Mouse (Mus musculus) intestine, embryonic 15.5 days (tissue): Measurements from ENCODE around the gene Osmr. TPM values are rescaled to one million over a fixed set of nuclear protein-coding genes. Genes with fewer than 3 reads are reported as not detected.
A peak's percentile ranks its signal among the peaks of the same experiment; 100 is the strongest.

ENCODE experiments used
- ATAC-seq: fragments of 200-750 bp; cut with Nextera tagmentation; 2 replicates; pipeline ENCODE4 v1.8.0; 2017; ENCODE audit warnings: moderate TSS enrichment, moderate library complexity
- H3K27ac ChIP-seq: fragments of 300-500 bp; sonication (generic); 2 replicates; pipeline ENCODE4 v1.5.1; 2015; ENCODE audit warnings: mild to moderate bottlenecking, inconsistent platforms
- H3K27me3 ChIP-seq: fragments of 300-500 bp; sonication (generic); replicated peaks from 2 replicates; pipeline ENCODE4 v1.6.1; 2015; ENCODE audit warnings: inconsistent platforms
- H3K36me3 ChIP-seq: fragments of 300-500 bp; sonication (generic); 2 replicates; pipeline ENCODE4 v1.6.1; 2015; ENCODE audit warnings: inconsistent platforms
- H3K4me1 ChIP-seq: fragments of 300-500 bp; sonication (generic); replicated peaks from 2 replicates; pipeline ENCODE4 v1.6.1; 2015; ENCODE audit warnings: inconsistent platforms
- H3K4me2 ChIP-seq: fragments of 300-500 bp; sonication (generic); replicated peaks from 2 replicates; pipeline ENCODE4 v1.6.1; 2015; ENCODE audit warnings: mild to moderate bottlenecking, inconsistent platforms
- H3K4me3 ChIP-seq: fragments of 300-500 bp; sonication (generic); replicated peaks from 2 replicates; pipeline ENCODE4 v1.5.1; 2015; ENCODE audit warnings: inconsistent platforms
- H3K9ac ChIP-seq: fragments of 300-500 bp; sonication (generic); 2 replicates; pipeline ENCODE4 v1.6.1; 2015; ENCODE audit warnings: inconsistent platforms
- H3K9me3 ChIP-seq: fragments of 300-500 bp; sonication (generic); 2 replicates; pipeline ENCODE4 v1.6.1; 2016; ENCODE audit warnings: inconsistent platforms
- whole genome bisulfite sequencing: fragments of 180-500 bp; shearing (Covaris S2); methylation state at CpG from one replicate; pipeline ENCODE4 v1.1.7; 2015; 5-methylcytosine and 5-hydroxymethylcytosine counted together
- polyA plus RNA-seq: library from polyadenylated mRNA; unstranded; fragments of >200 nt; fragmentation: Nextera tagmentation; extraction: Ambion mirVana; gene quantifications from 2 replicates; pipeline ENCODE4 v1.2.1, GENCODE M21; 2015

Gene Osmr
- polyA plus RNA-seq, 1 experiment from 2014 or later, result 1.6 TPM

- no peak overlapping the region for H3K9ac ChIP-seq
- no peak overlapping the region for H3K4me3 ChIP-seq
- 62% methylated on average over 5 of the region's 5 CpGs for WGBS
- H3K9me3 ChIP-seq, result no peaks in the 10 kb centered on the region
- H3K4me1 ChIP-seq, result no peaks in the 10 kb centered on the region
- H3K27ac ChIP-seq, result no peak overlapping the region
- no peak overlapping the region for H3K4me2 ChIP-seq
- no peaks in the 10 kb centered on the region for H3K36me3 ChIP-seq
- ATAC-seq, result no peak
- H3K27me3 ChIP-seq, result no peaks in the 10 kb centered on the region
These were observed 9.0 kb upstream of the Osmr start for GRCm38 (mm10) chr15:6883816-6884215.

GRCm38 (mm10) chr15:6883091-6883490 is 8.3 kb upstream of the Osmr start:
- no peak overlapping the region for H3K9ac ChIP-seq
- no peak overlapping the region for H3K27ac ChIP-seq
- no peaks in the 10 kb centered on the region for H3K9me3 ChIP-seq
- 66% methylated on average over 4 of the region's 4 CpGs for WGBS
- no peaks in the 10 kb centered on the region for H3K36me3 ChIP-seq
- H3K4me3 ChIP-seq, result no peak overlapping the region
- H3K27me3 ChIP-seq, result no peaks in the 10 kb centered on the region
- ATAC-seq, result peak; percentile 3; the same call in 1 of the 2 replicates
- no peak overlapping the region for H3K4me2 ChIP-seq
- no peaks in the 10 kb centered on the region for H3K4me1 ChIP-seq

GRCm38 (mm10) chr15:6882180-6882579 is 7.4 kb upstream of the Osmr start:
- Histone ChIP-seq H3K4me3 (no peak overlapping the region), H3K27me3 (no peaks in the 10 kb centered on the region), H3K4me2 (no peak overlapping the region), H3K27ac (no peak overlapping the region), H3K36me3 (no peaks in the 10 kb centered on the region), H3K9ac (no peak overlapping the region), H3K9me3 (no peaks in the 10 kb centered on the region), H3K4me1 (no peaks in the 10 kb centered on the region)
- WGBS, result 32% methylated on average over 7 of the region's 7 CpGs
- no peak for ATAC-seq

- WGBS, result 88% methylated on average over 9 of the region's 9 CpGs
- Histone ChIP-seq H3K36me3 (no peaks in the 10 kb centered on the region), H3K4me3 (no peak overlapping the region), H3K4me2 (no peak overlapping the region), H3K27me3 (no peaks in the 10 kb centered on the region), H3K27ac (no peak overlapping the region), H3K9me3 (no peaks in the 10 kb centered on the region), H3K9ac (no peak overlapping the region), H3K4me1 (no peaks in the 10 kb centered on the region)
- no peak for ATAC-seq
These were observed 6.4 kb upstream of the Osmr start for GRCm38 (mm10) chr15:6881211-6881610.

GRCm38 (mm10) chr15:6873807-6874600 is 765 bp downstream of the Osmr start:
- Histone ChIP-seq H3K9ac (peak overlapping the region; percentile 42), H3K27me3 (no peaks in the 10 kb centered on the region; the same call in 1 of the 2 replicates), H3K36me3 (no peaks in the 10 kb centered on the region), H3K27ac (no peak overlapping the region), H3K4me1 (peaks cover 11% of the 10 kb centered on the region), H3K4me3 (peak overlapping the region; percentile 46), H3K4me2 (peak overlapping the region; percentile 93), H3K9me3 (no peaks in the 10 kb centered on the region)
- ATAC-seq, result peak; percentile 73
- WGBS, result 1% methylated on average over 52 of the region's 52 CpGs

GRCm38 (mm10) chr15:6873154-6873806 is 1.5 kb downstream of the Osmr start:
- H3K36me3 ChIP-seq, result no peaks in the 10 kb centered on the region
- H3K4me3 ChIP-seq, result peak overlapping the region; percentile 46
- peak overlapping the region; percentile 93 for H3K4me2 ChIP-seq
- WGBS, result 41% methylated on average over 17 of the region's 17 CpGs
- H3K4me1 ChIP-seq, result peaks cover 11% of the 10 kb centered on the region
- H3K27ac ChIP-seq, result no peak overlapping the region
- H3K27me3 ChIP-seq, result no peaks in the 10 kb centered on the region; the same call in 1 of the 2 replicates
- peak; percentile 14; the same call in 1 of the 2 replicates for ATAC-seq
- H3K9ac ChIP-seq, result no peak overlapping the region
- no peaks in the 10 kb centered on the region for H3K9me3 ChIP-seq

- Histone ChIP-seq H3K4me3 (no peak overlapping the region), H3K9ac (no peak overlapping the region), H3K4me1 (peaks cover 11% of the 10 kb centered on the region), H3K36me3 (no peaks in the 10 kb centered on the region), H3K9me3 (no peaks in the 10 kb centered on the region), H3K27ac (no peak overlapping the region), H3K4me2 (no peak overlapping the region), H3K27me3 (no peaks in the 10 kb centered on the region; the same call in 1 of the 2 replicates)
- WGBS, result 41% methylated on average over 11 of the region's 11 CpGs
- ATAC-seq, result no peak
These were observed 3.0 kb downstream of the Osmr start for GRCm38 (mm10) chr15:6871621-6872359.

GRCm38 (mm10) chr15:6866888-6867287 is 7.9 kb downstream of the Osmr start:
- no peaks in the 10 kb centered on the region for H3K36me3 ChIP-seq
- WGBS, result 88% methylated on average over 6 of the region's 6 CpGs
- H3K4me1 ChIP-seq, result 0 out of 2 replicates have a peak, but pooled peaks cover 4% of the 10 kb centered on the region
- H3K4me2 ChIP-seq, result no peak overlapping the region
- no peak overlapping the region for H3K9ac ChIP-seq
- H3K27ac ChIP-seq, result no peak overlapping the region
- no peaks in the 10 kb centered on the region for H3K9me3 ChIP-seq
- H3K4me3 ChIP-seq, result no peak overlapping the region
- H3K27me3 ChIP-seq, result no peaks in the 10 kb centered on the region
- no peak for ATAC-seq

GRCm38 (mm10) chr15:6862125-6862524 is 12.6 kb downstream of the Osmr start:
- H3K4me1 ChIP-seq, result peaks cover 4% of the 10 kb centered on the region; the same call in 1 of the 2 replicates
- H3K9me3 ChIP-seq, result no peaks in the 10 kb centered on the region
- H3K27ac ChIP-seq, result 0 out of 2 replicates have a peak overlapping the region, but pooled peaks have one; percentile 32
- H3K27me3 ChIP-seq, result no peaks in the 10 kb centered on the region
- ATAC-seq, result no peak
- H3K4me2 ChIP-seq, result no peak overlapping the region
- no peak overlapping the region for H3K9ac ChIP-seq
- no peaks in the 10 kb centered on the region for H3K36me3 ChIP-seq
- no peak overlapping the region for H3K4me3 ChIP-seq
- WGBS, result 67% methylated on average over 4 of the region's 4 CpGs

- 59% methylated on average over 7 of the region's 7 CpGs for WGBS
- Histone ChIP-seq H3K9ac (no peak overlapping the region; the same call in 1 of the 2 replicates), H3K4me1 (peaks cover 4% of the 10 kb centered on the region; the same call in 1 of the 2 replicates), H3K36me3 (no peaks in the 10 kb centered on the region), H3K4me2 (no peak overlapping the region), H3K4me3 (no peak overlapping the region), H3K27ac (0 out of 2 replicates have a peak overlapping the region, but pooled peaks have one; percentile 32), H3K27me3 (no peaks in the 10 kb centered on the region), H3K9me3 (no peaks in the 10 kb centered on the region)
- peak; percentile 72 for ATAC-seq
These were observed 13.2 kb downstream of the Osmr start for GRCm38 (mm10) chr15:6861617-6862016.

- Histone ChIP-seq H3K4me3 (no peak overlapping the region), H3K27ac (no peak overlapping the region), H3K9me3 (no peaks in the 10 kb centered on the region), H3K27me3 (no peaks in the 10 kb centered on the region), H3K4me1 (peaks cover 4% of the 10 kb centered on the region; the same call in 1 of the 2 replicates), H3K4me2 (no peak overlapping the region), H3K9ac (no peak overlapping the region), H3K36me3 (no peaks in the 10 kb centered on the region)
- 64% methylated on average over 7 of the region's 7 CpGs for WGBS
- no peak for ATAC-seq
These were observed 15.0 kb downstream of the Osmr start for GRCm38 (mm10) chr15:6859781-6860180.

- no peak overlapping the region for H3K9ac ChIP-seq
- peaks cover 4% of the 10 kb centered on the region; the same call in 1 of the 2 replicates for H3K4me1 ChIP-seq
- ATAC-seq, result no peak
- H3K27ac ChIP-seq, result no peak overlapping the region
- no peaks in the 10 kb centered on the region for H3K27me3 ChIP-seq
- no peak overlapping the region for H3K4me2 ChIP-seq
- no peaks in the 10 kb centered on the region for H3K9me3 ChIP-seq
- no peak overlapping the region for H3K4me3 ChIP-seq
- no peaks in the 10 kb centered on the region for H3K36me3 ChIP-seq
- WGBS, result 83% methylated on average over 4 of the region's 4 CpGs
These were observed 15.9 kb downstream of the Osmr start for GRCm38 (mm10) chr15:6858871-6859270.
